Mouse (Mus musculus) CH12.LX (cell line): ENCODE data around the gene Pdia2.

Experiments used
- CTCF ChIP-seq, 2 experiments: IDR thresholded peaks in 1 of 2; conservative IDR thresholded peaks in 1 of 2; 2 replicates each; pipeline ENCODE4 v1.5.1; 2011 to 2012; ENCODE audit warnings: low read depth in 2 of 2, low read length in 2 of 2, improper control_type of control experiment in 1 of 2, inconsistent platforms in 1 of 2, mild to moderate bottlenecking in 1 of 2, moderate library complexity in 1 of 2
- USF1 ChIP-seq: IDR thresholded peaks from 2 replicates; pipeline ENCODE4 v1.6.1; 2014; ENCODE audit warnings: low read depth, mild to moderate bottlenecking, inconsistent platforms, low read length, improper control_type of control experiment
- ZKSCAN1 ChIP-seq: IDR thresholded peaks from 2 replicates; pipeline ENCODE4 v1.6.1; 2012; ENCODE audit warnings: low read depth, inconsistent platforms, low read length, improper control_type of control experiment, borderline replicate concordance

- TF ChIP-seq USF1, result no peak
- TF ChIP-seq CTCF (conservative IDR thresholded peaks at IDR 0.05 in 1 of 2, IDR thresholded peaks at IDR 0.05 in 1 of 2; ENCODE audit: low read depth in 2 of 2, low read length in 2 of 2), result no peak
- no peak for TF ChIP-seq ZKSCAN1
Observed at GRCm38 (mm10) chr17:26206392-26206791, 7.5 kb upstream of the Pdia2 start.
